Mouse (Mus musculus) retina, postnatal 1 day (tissue): ENCODE measurements around the gene Esrrg.

ENCODE experiments used
- DNase-seq: peaks from one replicate; pipeline ENCODE4 v3.0.0-alpha.2; 2012

Esrrg gene

GRCm38 (mm10) chr1:188164251-188164650 lies 555.7 kb downstream of the Esrrg start:
- DNase-seq, result no peak

DNA sequence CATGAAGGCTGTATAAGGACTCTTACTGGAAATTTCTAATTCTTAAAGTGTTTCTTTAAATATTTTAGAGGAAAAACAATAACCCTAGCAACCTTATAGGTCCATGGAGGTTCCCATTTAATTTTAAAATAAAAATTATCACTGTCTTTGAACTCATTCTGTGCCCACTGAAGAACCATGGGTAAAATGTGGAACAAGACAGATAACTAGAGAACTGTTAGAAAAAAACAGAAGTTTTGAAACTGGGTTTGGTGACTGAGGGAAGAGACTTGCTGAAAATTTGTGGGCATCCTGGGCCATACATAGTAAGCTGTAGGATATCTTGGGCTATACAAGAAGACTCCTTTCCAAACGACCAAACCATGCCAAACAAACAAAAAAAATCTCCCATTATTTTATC lies 565.3 kb downstream of the Esrrg start:
- no peak for DNase-seq

DNA sequence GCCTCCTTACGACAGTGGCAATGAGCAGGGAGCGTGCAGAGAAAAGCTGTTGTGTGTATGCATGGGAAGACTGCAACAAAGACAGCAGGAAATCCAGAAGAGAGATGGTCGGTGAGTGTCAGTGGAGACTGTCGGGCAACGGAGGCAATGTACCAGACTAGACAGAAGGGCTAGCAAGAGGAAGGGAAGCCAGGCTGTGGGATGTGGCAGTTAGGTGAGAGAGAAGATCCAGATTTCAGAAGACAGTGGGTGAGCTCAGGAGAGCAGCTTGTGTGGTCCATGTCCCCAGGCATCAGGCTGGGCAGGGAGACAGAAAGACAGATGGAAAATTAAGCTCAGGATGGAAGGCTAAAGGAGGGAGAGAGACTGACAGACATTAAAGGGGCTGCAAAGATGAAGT lies 574.4 kb downstream of the Esrrg start:
- no peak for DNase-seq

DNA sequence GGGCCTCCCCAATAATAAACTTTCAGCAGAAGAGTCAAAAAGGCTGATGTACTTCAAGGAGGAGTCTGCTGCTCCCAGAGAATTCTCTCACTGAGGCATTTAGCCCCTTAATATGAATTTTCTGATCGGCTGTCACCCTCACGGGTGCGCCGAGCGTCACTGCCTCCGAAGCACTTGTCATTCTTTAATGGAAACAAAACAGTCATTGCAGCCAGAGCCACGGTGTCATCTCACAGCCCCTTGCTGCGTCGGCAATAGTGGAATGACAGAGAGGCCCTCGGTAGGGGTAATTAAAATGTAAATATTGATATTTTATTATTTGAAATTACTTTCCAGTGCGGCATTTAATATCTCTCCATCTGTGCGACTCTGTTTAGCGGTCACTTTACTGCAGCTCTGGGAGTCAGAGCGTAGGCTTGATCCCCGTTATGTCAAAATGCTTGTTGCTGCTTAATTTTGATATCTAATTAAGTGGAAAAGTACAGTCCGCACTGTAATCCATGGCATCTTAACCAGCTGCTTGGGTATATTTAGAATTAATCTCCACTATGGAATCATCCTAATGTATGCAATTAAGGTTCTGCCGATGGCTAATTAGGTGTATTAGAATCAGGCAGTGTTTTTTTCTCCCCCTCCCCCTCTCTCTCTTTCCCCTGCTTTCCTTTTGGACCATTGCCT lies 578.0 kb downstream of the Esrrg start:
- DNase-seq, result peak; percentile 74

DNA sequence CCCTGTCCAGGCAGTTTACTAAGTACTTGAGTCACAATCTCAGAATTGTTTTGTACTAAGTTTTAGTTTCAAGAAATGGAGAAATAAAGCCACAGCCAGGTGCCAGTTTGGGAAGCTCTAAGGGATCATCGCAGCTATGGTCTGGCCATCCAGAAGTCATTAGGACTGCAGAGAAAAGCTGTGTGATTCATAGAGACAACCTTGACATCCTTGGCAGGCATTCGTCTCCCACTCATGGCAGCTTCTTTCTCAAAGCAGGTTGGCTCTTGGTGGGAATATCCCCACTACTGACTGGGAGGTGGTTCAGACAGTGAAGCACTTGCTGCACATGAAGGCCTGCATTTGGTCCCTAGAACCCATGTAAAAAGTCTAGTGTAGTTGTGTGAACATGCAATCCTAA lies 584.4 kb downstream of the Esrrg start:
- no peak for DNase-seq

GRCm38 (mm10) chr1:188207421-188207820 lies 598.8 kb downstream of the Esrrg start:
- peak; percentile 47 for DNase-seq

- DNase-seq, result no peak
These were observed 600.4 kb downstream of the Esrrg start for GRCm38 (mm10) chr1:188209025-188209424.

DNA sequence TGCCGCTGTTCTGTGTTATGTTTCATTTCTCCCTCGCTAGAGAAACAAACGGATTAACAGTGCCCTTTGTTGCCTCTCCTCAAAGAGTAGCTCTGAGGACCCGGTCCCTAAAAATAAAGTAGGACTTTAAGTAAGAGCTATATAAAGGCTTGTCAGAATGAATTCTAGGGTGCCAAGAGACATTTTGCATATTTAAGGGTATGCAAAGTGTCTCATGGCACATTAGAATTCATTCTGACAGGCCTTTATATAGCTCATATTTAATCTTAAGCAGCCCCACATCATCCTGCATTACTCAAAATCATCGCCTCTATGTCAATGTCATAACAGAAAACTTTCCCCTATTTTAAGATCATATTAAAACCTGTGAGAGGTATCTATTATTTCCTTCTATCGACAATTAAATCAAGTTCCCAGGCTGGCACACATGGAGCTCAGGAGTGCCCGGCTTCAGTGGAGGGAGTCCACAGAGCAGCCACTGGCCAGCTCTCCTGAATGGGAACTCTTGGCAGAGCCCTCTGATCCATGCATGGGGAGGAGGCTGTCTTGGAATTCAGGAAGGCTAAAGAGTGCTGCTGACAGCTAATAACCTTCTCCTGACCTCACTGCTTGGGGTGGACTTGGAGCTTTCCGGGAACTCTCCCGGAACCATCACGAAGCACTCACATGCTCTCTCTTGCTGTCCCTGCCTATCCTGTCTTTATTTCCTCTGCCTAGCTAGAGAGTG lies 606.5 kb downstream of the Esrrg start:
- DNase-seq, result no peak

GRCm38 (mm10) chr1:188221226-188221792 lies 612.7 kb downstream of the Esrrg start:
- DNase-seq, result no peak

- DNase-seq, result no peak
These were observed 624.6 kb downstream of the Esrrg start for GRCm38 (mm10) chr1:188233036-188233724.

DNA sequence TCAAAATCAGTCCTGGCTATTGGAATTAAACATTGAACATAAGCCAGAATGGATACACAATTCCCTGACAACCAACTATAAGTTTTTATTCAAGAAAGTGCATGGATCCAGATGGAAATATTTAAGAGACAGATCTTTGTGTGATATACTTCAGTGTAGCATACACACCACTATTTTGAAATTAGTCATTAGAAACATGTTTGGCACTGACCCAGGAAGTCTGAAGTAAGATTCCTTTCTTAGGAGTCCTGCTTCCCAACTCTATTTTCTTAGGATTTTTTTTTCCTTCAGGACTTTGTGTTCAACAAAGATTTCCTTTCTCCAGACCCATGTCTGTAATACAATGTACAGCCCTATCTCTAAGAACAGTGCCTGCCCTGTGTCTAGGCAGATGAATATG lies 630.0 kb downstream of the Esrrg start:
- no peak for DNase-seq

DNA sequence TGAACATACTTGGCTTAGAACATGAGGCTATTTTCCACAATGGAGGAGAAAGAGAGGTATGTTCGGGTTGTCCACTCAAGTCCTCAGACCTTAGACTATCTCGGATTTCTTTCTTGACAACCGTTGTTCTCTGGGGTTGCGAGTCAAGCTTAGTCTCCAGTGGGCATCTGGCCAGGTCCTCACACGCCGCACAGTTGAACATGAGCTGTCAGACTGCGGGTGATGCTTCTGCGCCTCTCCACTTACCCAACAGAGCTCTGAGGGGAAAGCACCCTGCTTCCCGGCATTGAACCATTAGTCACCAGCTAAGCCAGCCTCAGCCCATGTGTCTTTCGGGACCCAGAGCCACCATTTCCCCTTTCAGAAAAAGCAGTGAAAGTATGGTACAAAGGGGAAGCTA lies 633.2 kb downstream of the Esrrg start:
- DNase-seq, result no peak

DNA sequence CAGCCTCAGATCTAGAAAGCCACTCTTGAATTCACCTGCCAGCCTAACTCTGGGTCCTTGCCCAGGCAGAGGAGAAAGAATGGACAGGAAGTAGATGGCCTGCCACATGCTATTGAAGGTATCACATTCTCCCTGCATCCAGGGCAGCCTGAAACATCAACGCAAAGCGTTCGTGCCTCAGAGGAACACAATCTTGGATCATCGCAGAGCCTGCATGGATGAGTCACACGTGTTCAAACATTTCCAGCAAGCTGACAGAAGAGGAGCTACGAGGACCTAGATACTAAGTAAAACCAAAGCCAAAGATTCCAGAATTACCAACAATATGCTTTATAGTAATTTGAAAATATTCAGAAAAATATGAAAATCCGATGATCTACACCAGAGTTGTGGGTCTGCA lies 648.9 kb downstream of the Esrrg start:
- no peak for DNase-seq

- DNase-seq, result peak; percentile 43
These were observed 651.9 kb downstream of the Esrrg start for GRCm38 (mm10) chr1:188260259-188261107.

DNA sequence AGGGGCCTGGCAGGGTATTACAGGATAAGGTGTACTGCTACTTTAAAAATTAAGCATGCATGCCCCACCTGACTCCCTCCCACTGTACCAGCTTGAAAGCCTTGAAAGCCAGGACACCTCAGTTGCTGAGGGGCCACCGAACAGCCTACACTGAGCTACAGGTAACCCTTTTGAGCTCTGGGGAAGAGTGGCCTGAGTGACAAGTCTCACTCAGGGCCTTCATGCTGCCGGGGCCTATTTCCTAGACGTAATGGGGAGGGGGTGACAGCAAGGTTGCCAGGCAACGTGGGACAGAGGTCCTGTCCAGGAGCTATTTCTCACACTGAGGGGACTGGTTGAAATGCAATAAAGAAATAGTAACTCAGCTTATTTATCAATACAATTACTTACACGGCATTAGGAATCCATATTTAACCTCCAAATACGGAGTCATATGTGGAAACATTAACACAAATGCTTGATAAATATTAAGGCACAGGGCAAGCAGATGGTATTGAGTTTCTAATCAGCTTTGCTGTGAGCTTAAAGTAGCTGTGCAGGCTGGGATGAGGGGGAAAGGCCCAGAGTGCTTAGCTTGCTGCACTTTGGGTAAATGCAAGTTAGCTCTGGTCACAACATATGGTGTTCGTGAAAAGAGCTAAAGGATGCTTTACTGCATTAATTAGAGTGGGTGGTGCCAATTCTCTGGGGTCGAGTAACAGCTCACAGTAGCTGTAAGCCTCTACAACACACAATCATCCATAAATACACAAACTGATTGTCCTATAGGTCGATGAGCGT lies 653.5 kb downstream of the Esrrg start, which contains the start of gene Ush2a:
Gene Ush2a, plus strand, starts transcription at position 121 of the 780 bp plus-strand sequence.
- peak; percentile 81 for DNase-seq
